Mouse (Mus musculus): Measurements from ENCODE around the gene Aagab.

Aagab gene

GRCm38 (mm10) chr9:63606594-63606993 lies 4.1 kb downstream of the Aagab start:
- in situ Hi-C loops (cut with MboI, MseI), result loop anchor here in 1 of 2 experiments (10.0 kb wide), 1 partner anchor 1262 kb away; the partner anchor contains the start of gene Anp32a

DNA sequence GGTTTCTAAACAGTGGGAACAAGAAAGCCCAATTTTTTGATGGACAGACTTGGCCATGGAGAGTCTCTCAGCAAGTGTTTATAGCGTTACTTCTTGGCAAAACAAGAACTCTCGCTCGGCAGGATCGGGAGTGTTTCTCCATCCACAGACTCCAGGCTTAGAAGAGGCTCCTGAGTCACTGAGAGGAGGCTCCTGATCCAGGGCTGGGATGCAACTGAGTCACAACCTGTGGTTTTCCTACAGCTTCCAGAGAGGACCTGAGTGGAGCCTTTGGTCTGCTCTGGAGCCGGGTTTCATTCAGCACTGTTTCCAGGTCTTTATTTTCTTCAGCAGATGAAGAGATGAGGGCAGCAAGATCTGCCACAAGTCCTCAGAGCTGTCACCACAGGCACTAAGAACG lies 5.5 kb downstream of the Aagab start:
- in situ Hi-C loops (cut with MboI, MseI), result loop anchor here in 1 of 2 experiments (10.0 kb wide), 1 partner anchor 1263 kb away; the partner anchor contains the start of gene Anp32a

GRCm38 (mm10) chr9:63609246-63609645 lies 6.8 kb downstream of the Aagab start:
- in situ Hi-C loops (cut with MboI, MseI), result loop anchor here in 1 of 2 experiments (10.0 kb wide), 1 partner anchor 1264 kb away; the partner anchor contains the start of gene Anp32a

- in situ Hi-C loops (cut with MboI, MseI), result loop anchor here in 1 of 2 experiments (10.0 kb wide), 1 partner anchor 1265 kb away; the partner anchor contains the start of gene Anp32a
Measured at GRCm38 (mm10) chr9:63609776-63610175, 7.3 kb downstream of the Aagab start.

DNA sequence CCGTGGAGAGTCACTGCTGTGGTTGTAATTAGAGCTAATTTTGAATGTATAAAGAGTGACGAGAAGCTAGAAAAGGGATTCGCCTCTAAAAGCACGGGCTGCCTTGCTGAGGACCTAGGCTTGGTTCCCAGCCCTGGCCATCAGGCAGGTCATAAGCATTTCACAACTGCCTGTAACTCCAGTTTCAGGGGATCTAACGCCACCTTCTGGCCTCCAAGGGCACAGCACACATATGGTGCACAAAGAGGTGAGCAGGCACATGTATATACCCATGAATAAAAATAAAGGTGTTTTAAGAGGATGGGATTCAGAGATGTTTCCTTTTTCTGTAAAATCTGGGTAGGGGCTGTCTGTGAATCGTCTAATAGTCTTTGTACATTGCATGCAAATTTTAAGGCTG lies 7.8 kb downstream of the Aagab start:
- in situ Hi-C loops (cut with MboI, MseI), result no loop called here

GRCm38 (mm10) chr9:63610841-63611366 lies 8.4 kb downstream of the Aagab start:
- in situ Hi-C loops (cut with MboI, MseI), result no loop called here

DNA sequence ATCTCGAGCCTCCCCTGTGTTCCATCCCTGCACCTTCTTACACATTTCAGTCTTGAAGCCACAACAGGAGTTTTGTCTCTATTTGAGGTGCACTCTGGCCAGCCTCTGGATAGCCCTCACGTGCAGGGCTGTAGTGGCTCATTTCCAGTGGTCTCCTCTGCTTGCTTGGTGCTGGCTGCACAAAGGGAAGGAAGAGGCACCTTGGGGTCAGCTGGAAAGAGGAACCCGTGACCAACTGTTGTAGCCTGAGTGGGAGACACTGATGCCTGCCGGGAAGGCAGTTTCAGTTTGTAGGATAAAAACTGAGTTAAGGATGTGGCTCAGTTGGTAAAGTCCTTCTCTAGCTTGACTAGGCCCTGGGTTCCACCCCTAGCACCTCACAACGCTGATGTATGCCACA lies 9.5 kb downstream of the Aagab start:
- in situ Hi-C loops (cut with MboI, MseI), result no loop called here

DNA sequence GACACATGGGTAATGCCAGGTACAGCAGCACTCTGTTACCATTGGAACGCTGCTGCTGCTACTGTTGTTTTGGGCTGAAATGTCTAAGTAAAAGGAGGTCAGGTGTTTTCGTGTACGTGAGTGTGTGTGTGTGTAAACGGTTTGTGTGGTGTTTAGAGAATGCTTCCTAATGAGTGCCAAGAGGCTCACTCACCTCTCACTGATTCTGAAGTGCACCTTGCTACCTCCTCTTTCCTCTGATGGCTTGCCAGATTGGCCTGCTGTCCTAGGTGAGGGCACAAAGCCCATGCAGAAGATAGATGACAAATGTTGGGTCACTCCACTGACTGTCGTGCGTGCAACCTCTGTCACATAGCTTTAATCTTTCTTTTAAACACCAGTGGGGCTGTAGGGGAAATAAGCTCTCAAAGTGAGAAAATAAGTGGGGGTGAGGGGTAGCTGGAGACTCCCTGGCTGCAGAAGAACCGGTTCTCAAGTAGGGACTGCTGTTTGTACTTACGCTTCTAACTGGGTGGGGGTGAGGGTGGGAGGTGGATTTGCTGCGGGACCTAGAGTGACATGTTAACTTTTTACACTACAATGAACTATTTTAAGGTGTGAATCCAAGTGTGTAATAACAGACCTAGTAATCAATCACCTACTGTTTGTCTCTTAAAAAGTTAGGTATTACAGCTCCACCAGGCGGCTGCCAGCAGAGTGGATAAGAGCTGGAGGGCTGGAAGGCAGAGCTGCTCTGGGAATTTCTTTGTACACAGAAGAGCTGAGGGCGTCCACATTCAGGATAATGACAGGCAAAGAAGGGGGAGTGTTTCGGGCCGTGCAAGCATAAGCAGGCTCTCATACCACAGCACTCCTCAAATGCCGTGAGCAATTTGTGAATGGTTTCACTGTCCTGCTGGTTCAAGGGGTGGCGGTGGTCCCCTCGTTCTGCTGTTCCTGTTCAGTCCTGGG lies 10.4 kb downstream of the Aagab start:
- in situ Hi-C loops (cut with MboI, MseI), result no loop called here

- in situ Hi-C loops (cut with MboI, MseI), result no loop called here
Measured at GRCm38 (mm10) chr9:63613569-63613968, 11.1 kb downstream of the Aagab start.

- in situ Hi-C loops (cut with MboI, MseI), result no loop called here
Measured at GRCm38 (mm10) chr9:63614018-63614985, 11.8 kb downstream of the Aagab start.

DNA sequence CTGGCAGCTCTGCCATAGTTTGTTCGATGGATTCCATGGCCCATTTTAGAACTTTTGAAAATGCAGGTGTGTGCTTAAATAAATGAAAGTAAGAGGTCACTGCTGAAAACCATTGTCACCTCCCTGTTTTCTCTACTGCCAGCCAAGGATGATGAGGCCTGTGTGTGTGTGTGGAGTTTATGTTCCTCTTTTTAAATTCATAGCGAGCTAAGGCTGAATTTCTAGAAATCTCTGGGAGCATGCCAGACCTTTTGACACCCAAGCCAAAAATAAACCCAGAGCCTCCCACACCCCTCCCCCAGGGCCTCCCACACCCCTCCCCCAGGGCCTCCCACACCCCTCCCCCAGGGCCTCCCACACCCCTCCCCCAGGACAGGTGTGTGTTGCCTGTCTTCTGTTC lies 15.5 kb downstream of the Aagab start:
- in situ Hi-C loops (cut with MboI, MseI), result no loop called here

DNA sequence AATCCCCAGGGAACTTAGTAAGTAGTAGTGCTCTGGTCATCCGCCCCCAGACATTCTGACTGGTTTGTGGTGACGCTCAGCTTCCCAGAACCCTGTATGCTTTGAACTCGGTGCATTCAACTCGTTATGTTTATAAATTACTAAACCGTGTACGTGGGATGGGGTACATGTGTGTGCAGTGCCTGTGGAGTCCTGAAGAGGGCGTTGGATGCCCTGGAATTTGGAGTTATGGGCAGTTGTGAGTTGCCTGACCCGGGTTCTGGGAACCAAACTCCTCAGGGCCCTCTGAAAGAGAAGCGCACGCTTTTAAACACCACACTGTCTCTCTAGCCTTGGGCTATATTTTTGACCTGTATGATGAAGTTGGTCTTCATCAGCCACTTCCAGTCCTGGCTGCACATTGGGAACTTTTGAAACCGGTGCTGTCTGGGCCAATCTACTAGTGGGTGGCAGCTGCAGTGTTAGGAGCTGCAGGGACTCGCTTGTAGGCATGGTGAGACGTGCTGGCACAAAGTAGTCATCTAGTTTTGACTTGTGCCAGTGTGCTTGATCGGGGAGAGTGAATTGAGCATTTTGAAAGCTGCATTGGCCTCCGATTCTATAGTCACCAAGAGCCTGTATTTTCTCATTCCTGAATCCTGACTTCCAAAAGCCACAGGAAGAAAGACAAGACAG lies 21.6 kb downstream of the Aagab start:
- in situ Hi-C loops (cut with MboI, MseI), result no loop called here

DNA sequence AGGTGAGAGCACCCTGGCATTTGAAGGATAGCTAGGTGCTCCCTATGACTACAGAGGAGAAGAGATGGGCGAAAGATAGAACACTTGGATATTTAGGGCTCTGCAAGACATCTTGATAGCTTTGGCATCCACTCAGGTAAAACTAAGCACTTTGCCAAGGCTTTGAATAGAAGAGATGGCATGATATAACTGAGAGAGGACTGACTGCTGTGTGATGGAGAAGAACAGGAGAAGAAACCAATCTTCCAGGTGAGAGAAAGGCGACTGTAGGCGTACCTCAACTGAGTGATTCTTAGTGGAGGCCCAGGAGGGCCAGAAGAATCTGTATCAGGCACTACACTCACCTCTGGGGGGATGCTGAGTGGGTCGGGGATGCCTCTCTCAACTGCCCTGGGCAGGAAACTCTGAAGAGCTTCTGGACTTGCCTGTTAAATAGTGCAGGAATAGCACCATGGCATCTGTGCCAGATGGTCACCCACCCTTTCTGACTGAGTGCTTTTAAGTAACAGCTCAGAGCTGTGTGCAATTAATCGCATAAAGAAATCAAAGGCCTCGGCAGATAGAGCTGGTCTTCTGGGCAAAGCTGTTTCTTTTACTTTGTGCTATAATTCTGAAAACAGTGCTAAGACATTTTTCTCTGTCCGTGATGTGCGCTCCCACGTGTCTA lies 22.8 kb downstream of the Aagab start:
- in situ Hi-C loops (cut with MboI, MseI), result no loop called here

- in situ Hi-C loops (cut with MboI, MseI), result no loop called here
Measured at GRCm38 (mm10) chr9:63632045-63632444, 29.6 kb downstream of the Aagab start.

DNA sequence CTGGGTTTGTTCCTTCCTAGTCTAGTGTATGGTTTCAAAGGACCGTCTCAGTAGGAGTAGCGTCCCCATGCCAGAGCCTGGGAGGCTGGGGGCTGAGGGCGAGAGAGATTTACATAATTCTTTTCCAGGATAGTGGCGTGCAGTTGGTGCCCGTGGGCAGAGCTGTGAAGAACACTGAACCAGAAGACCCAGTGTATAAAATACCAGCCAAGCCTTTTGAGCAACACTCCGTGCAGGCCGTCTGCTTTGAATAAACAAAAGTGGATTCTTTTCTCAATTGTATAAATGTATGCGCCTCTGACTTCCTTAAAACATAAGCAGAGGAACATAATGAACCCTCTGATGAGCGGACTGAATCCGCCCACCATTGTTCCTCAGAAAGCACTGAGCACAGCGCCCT lies 30.5 kb downstream of the Aagab start:
- in situ Hi-C loops (cut with MboI, MseI), result no loop called here

GRCm38 (mm10) chr9:63633334-63633733 lies 30.9 kb downstream of the Aagab start:
- in situ Hi-C loops (cut with MboI, MseI), result no loop called here

DNA sequence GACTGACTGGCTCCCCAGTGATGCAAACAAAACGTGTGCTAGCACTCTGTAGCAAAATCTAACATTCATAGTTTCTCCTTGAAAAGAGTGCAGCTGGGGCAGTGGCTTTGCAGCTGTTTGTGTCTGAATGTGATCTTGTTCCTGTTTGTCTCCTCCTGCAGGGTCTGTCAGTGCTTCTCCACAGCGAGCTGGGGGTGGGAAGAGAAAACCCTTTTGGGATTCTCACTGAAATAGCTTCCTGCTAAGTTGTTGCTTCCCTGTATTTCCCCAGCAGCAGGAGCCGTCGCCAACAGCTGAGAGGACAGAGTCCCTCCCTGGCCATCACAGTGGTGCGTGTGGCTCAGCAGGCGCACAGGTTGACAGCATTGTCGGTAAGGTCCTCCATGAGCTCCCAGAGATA lies 33.7 kb downstream of the Aagab start:
- in situ Hi-C loops (cut with MboI, MseI), result no loop called here

- in situ Hi-C loops (cut with MboI, MseI), result loop anchor here in 1 of 2 experiments (10.0 kb wide), 1 partner anchor 453 kb away; no protein-coding TSS in a partner anchor
Measured at GRCm38 (mm10) chr9:63641983-63642646, 39.7 kb downstream of the Aagab start.

DNA sequence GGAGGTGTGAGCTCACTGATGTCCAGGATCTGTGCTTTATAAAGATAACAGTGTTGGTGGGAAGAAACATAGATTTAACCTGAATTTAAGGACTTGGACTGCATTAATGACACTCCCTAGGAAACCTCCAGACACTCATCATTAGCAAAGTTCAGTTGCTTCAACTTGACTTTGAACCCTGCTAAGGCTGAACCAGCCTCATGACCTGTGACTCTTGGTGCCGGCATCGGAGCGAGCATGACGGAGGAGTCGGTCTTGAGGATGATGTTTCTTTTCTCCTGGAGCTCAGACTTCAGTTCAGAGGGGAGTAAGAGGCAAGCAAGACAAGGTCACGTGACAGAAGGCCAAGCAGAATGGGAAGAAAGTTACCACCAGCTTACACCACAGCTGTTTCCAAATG lies 41.6 kb downstream of the Aagab start:
- in situ Hi-C loops (cut with MboI, MseI), result loop anchor here in 1 of 2 experiments (10.0 kb wide), 1 partner anchor 451 kb away; no protein-coding TSS in a partner anchor

- in situ Hi-C loops (cut with MboI, MseI), result loop anchor here in 1 of 2 experiments (5.0 to 10.0 kb wide), 2 partner anchors 197 to 450 kb away; no protein-coding TSS in a partner anchor
Measured at GRCm38 (mm10) chr9:63645084-63645483, 42.6 kb downstream of the Aagab start.

All from T-helper 17 cell (primary cell).